Mouse (Mus musculus) heart, adult 11 months (tissue): ENCODE measurements around the gene Zfp524.
"Not testable (repeated sequence)": the region's sequence is repeated elsewhere in the genome, so short reads cannot be mapped to it uniquely, and the experiment has no call there.

Experiments
- DNase-seq: peaks from one replicate; pipeline ENCODE4 v3.0.0; 2022

Zfp524 gene

GRCm38 (mm10) chr7:5014251-5015117 is at the start of gene Zfp524, which contains the start of gene Fiz1:
Zfp524 (plus strand) TSS chr7:5014415.
Fiz1 (minus strand) TSS chr7:5014697.
- peak; percentile 99 for DNase-seq

- DNase-seq = no peak
Measured at GRCm38 (mm10) chr7:4964988-4965387, 49.2 kb upstream of the Zfp524 start.

- no peak for DNase-seq
Measured at GRCm38 (mm10) chr7:4971068-4971467, 43.1 kb upstream of the Zfp524 start, which contains the start of gene Sbk3. Sbk3 (minus strand) TSS chr7:4971168.

- DNase-seq = peak; percentile 97
Measured at GRCm38 (mm10) chr7:4971710-4972109, 42.5 kb upstream of the Zfp524 start.

GRCm38 (mm10) chr7:4972321-4973047 is 41.7 kb upstream of the Zfp524 start:
- peak; percentile 98 for DNase-seq

- DNase-seq = no peak
Measured at GRCm38 (mm10) chr7:4975455-4975854, 38.8 kb upstream of the Zfp524 start.

- DNase-seq = no peak
Measured at GRCm38 (mm10) chr7:4976832-4977231, 37.4 kb upstream of the Zfp524 start.

- DNase-seq = no peak
Measured at GRCm38 (mm10) chr7:4988250-4988649, 26.0 kb upstream of the Zfp524 start.

GRCm38 (mm10) chr7:4993347-4993998 is 20.7 kb upstream of the Zfp524 start:
- no peak for DNase-seq

- DNase-seq = peak; percentile 83
Measured at GRCm38 (mm10) chr7:4993999-4994788, 20.0 kb upstream of the Zfp524 start.

GRCm38 (mm10) chr7:4995268-4996002 is 18.8 kb upstream of the Zfp524 start:
- DNase-seq = peak; percentile 87

- peak; percentile 99 for DNase-seq
Measured at GRCm38 (mm10) chr7:4996003-4996895, 18.0 kb upstream of the Zfp524 start, which contains the start of gene Zfp579. Zfp579 (minus strand) TSS chr7:4996158.

GRCm38 (mm10) chr7:4996934-4997333 is 17.3 kb upstream of the Zfp524 start:
- DNase-seq = no peak

GRCm38 (mm10) chr7:4999876-5000275 is 14.3 kb upstream of the Zfp524 start:
- no peak for DNase-seq

- DNase-seq = not testable (repeated sequence)
Measured at GRCm38 (mm10) chr7:5002876-5003275, 11.3 kb upstream of the Zfp524 start.

- DNase-seq = no peak
Measured at GRCm38 (mm10) chr7:5008229-5008628, 6.0 kb upstream of the Zfp524 start.

- peak; percentile 90 for DNase-seq
Measured at GRCm38 (mm10) chr7:5012681-5013513, 1.3 kb upstream of the Zfp524 start.

- DNase-seq = peak; percentile 100
Measured at GRCm38 (mm10) chr7:5015118-5016001, 1.1 kb downstream of the Zfp524 start, which contains the start of gene Gm44973. Gm44973 (plus strand) TSS chr7:5015496.
